Mouse (Mus musculus) olfactory bulb, adult 2 months (tissue): ENCODE measurements around the gene Bace1.

ENCODE experiments used
- CTCF ChIP-seq: fragments of 200-500 bp; IDR thresholded peaks from 2 replicates; pipeline ENCODE4 v1.5.1; 2012; ENCODE audit warnings: low read depth, mild to moderate bottlenecking, low read length, moderate library complexity; ENCODE audit not compliant: insufficient read depth
- POLR2A ChIP-seq: fragments of 200-500 bp; IDR thresholded peaks from 2 replicates; pipeline ENCODE4 v1.6.1; 2012; ENCODE audit warnings: mild to moderate bottlenecking, low read depth, low read length, moderate library complexity; ENCODE audit not compliant: insufficient read depth

- no peak for TF ChIP-seq CTCF
- no peak for TF ChIP-seq POLR2A
Measured at GRCm38 (mm10) chr9:45827663-45828290, 10.6 kb upstream of the Bace1 start.
